Mouse (Mus musculus) G1E (cell line): ENCODE results near the gene Matn4.

Experiments used
- CTCF ChIP-seq: IDR thresholded peaks from 2 replicates; pipeline ENCODE4 v1.5.1; 2012; ENCODE audit warnings: low read depth, low read length, inconsistent platforms, mixed read lengths
- GATA1 ChIP-seq: IDR thresholded peaks from 2 replicates; pipeline ENCODE4 v1.6.1; 2012; ENCODE audit warnings: borderline replicate concordance, low read length, inconsistent platforms, mixed read lengths
- POLR2AphosphoS5 ChIP-seq: IDR thresholded peaks from 2 replicates; pipeline ENCODE4 v1.6.1; 2012; ENCODE audit warnings: low read depth, low read length, inconsistent platforms; ENCODE audit not compliant: insufficient replicate concordance
- TAL1 ChIP-seq: conservative IDR thresholded peaks from 2 replicates; pipeline ENCODE4 v1.6.1; 2012; ENCODE audit warnings: low read depth, low read length, inconsistent platforms, mixed read lengths

- no peak for TF ChIP-seq GATA1
- no peak for TF ChIP-seq CTCF
- no peak for TF ChIP-seq POLR2AphosphoS5
- no peak for TF ChIP-seq TAL1
Observed at GRCm38 (mm10) chr2:164389499-164389898, 15.5 kb downstream of the Matn4 start.
